Mouse (Mus musculus) forebrain, postnatal 0 days (tissue): ENCODE measurements around the gene 2410015M20Rik. TPM values are rescaled to one million over a fixed set of nuclear protein-coding genes. Genes with fewer than 3 reads are reported as not detected.

Experiments
- ATAC-seq: fragments of 200-750 bp; cut with Nextera tagmentation; 2 replicates; pipeline ENCODE4 v1.8.0; 2017; ENCODE audit warnings: mild to moderate bottlenecking, moderate library complexity
- DNase-seq: peaks from one replicate; pipeline ENCODE4 v3.0.0-alpha.2; 2015
- H3K27ac ChIP-seq: fragments of 300-500 bp; sonication (generic); 2 replicates; pipeline ENCODE4 v1.5.1; 2014; ENCODE audit warnings: low read depth, mild to moderate bottlenecking, antibody characterized with exemption, low read length, moderate library complexity, mixed read lengths
- H3K27me3 ChIP-seq: fragments of 300-500 bp; sonication (generic); 2 replicates; pipeline ENCODE4 v1.6.1; 2014; ENCODE audit warnings: mild to moderate bottlenecking, low read length, mixed read lengths; ENCODE audit not compliant: insufficient read depth
- H3K36me3 ChIP-seq: fragments of 300-500 bp; sonication (generic); 2 replicates; pipeline ENCODE4 v1.6.1; 2014; ENCODE audit warnings: mild to moderate bottlenecking, moderate library complexity; ENCODE audit not compliant: insufficient read depth
- H3K4me1 ChIP-seq: fragments of 300-500 bp; sonication (generic); 2 replicates; pipeline ENCODE4 v1.6.1; 2014; ENCODE audit warnings: antibody characterized with exemption; ENCODE audit not compliant: insufficient read depth
- H3K4me2 ChIP-seq: fragments of 300-500 bp; sonication (generic); 2 replicates; pipeline ENCODE4 v1.6.1; 2014; ENCODE audit warnings: low read depth, mild to moderate bottlenecking, moderate library complexity
- H3K4me3 ChIP-seq: fragments of 300-500 bp; sonication (generic); 2 replicates; pipeline ENCODE4 v1.5.1; 2014; ENCODE audit warnings: low read depth, low read length, mixed read lengths
- H3K9ac ChIP-seq: fragments of 300-500 bp; sonication (generic); 2 replicates; pipeline ENCODE4 v1.6.1; 2014; ENCODE audit warnings: mild to moderate bottlenecking
- H3K9me3 ChIP-seq: fragments of 300-500 bp; sonication (generic); 2 replicates; pipeline ENCODE4 v1.6.1; 2016; ENCODE audit warnings: low read length
- CTCF ChIP-seq: sonication (generic); IDR thresholded peaks from 2 replicates; pipeline ENCODE4 v1.5.1; 2016; ENCODE audit warnings: antibody characterized with exemption, control low read depth, low read depth
- WGBS: fragments of 180-500 bp; shearing (Covaris S2); extraction: QIAGEN DNeasy Blood & Tissue Kit; methylation state at CpG from one replicate; pipeline ENCODE4 v1.1.7; 2014; 5-methylcytosine and 5-hydroxymethylcytosine counted together
- polyA plus RNA-seq: library from polyadenylated mRNA; unstranded; fragments of >200 nt; fragmentation: Nextera tagmentation; extraction: Ambion mirVana; gene quantifications from 2 replicates; pipeline ENCODE4 v1.2.1, GENCODE M21; 2015
- total RNA-seq: library from RNA; depleted of rRNA; stranded (reverse); fragments of >200 nt; gene quantifications from 2 replicates; pipeline ENCODE4 v1.2.3, GENCODE M21; 2014

2410015M20Rik gene
- total and polyA plus RNA-seq, 2 experiments from 2014 or later = 66.0 to 208 TPM

- ATAC-seq (no peak), DNase-seq (no peak)
- Histone ChIP-seq H3K9ac (no peak overlapping the region), H3K4me1 (peaks cover 9% of the 10 kb centered on the region), H3K4me3 (no peak overlapping the region), H3K27ac (no peak overlapping the region), H3K36me3 (peaks cover 79% of the 10 kb centered on the region), H3K9me3 (no peaks in the 10 kb centered on the region), H3K27me3 (no peaks in the 10 kb centered on the region), H3K4me2 (no peak overlapping the region)
- no peak for TF ChIP-seq CTCF
- WGBS = 91% methylated on average over 3 of the region's 3 CpGs
Observed at GRCm38 (mm10) chr17:56604422-56604821, 5.1 kb downstream of the 2410015M20Rik start.

GRCm38 (mm10) chr17:56604070-56604380 lies 5.5 kb downstream of the 2410015M20Rik start:
- ATAC-seq (no peak), DNase-seq (no peak)
- TF ChIP-seq CTCF = no peak
- Histone ChIP-seq H3K4me1 (peaks cover 7% of the 10 kb centered on the region), H3K9ac (no peak overlapping the region), H3K4me2 (no peak overlapping the region), H3K27ac (no peak overlapping the region), H3K27me3 (no peaks in the 10 kb centered on the region), H3K36me3 (peaks cover 81% of the 10 kb centered on the region), H3K4me3 (no peak overlapping the region), H3K9me3 (no peaks in the 10 kb centered on the region)
- 92% methylated on average over 9 of the region's 9 CpGs for WGBS

GRCm38 (mm10) chr17:56603186-56604069 lies 6.1 kb downstream of the 2410015M20Rik start:
- no peak for TF ChIP-seq CTCF
- H3K9ac ChIP-seq = no peak overlapping the region
- 94% methylated on average over 28 of the region's 28 CpGs for WGBS
- DNase-seq (no peak), ATAC-seq (no peak)
- H3K4me1 ChIP-seq = 0 out of 2 replicates have a peak, but pooled peaks cover under 1% of the 10 kb centered on the region
- H3K9me3 ChIP-seq = no peaks in the 10 kb centered on the region
- H3K27ac ChIP-seq = no peak overlapping the region
- H3K36me3 ChIP-seq = peaks cover 81% of the 10 kb centered on the region
- no peaks in the 10 kb centered on the region for H3K27me3 ChIP-seq
- H3K4me2 ChIP-seq = no peak overlapping the region
- H3K4me3 ChIP-seq = no peak overlapping the region

- Histone ChIP-seq H3K4me3 (no peak overlapping the region), H3K27me3 (no peaks in the 10 kb centered on the region), H3K27ac (no peak overlapping the region), H3K4me1 (no peaks in the 10 kb centered on the region), H3K9me3 (no peaks in the 10 kb centered on the region), H3K36me3 (peaks cover 90% of the 10 kb centered on the region), H3K9ac (no peak overlapping the region), H3K4me2 (no peak overlapping the region)
- TF ChIP-seq CTCF = no peak
- DNase-seq (no peak), ATAC-seq (no peak)
- 81% methylated on average over 8 of the region's 8 CpGs for WGBS
Observed at GRCm38 (mm10) chr17:56593527-56594271, 15.9 kb downstream of the 2410015M20Rik start.

- DNase-seq (no peak), ATAC-seq (no peak)
- H3K27me3 ChIP-seq = no peaks in the 10 kb centered on the region
- H3K4me3 ChIP-seq = no peak overlapping the region
- H3K4me2 ChIP-seq = no peak overlapping the region
- H3K9me3 ChIP-seq = no peaks in the 10 kb centered on the region
- no peaks in the 10 kb centered on the region for H3K4me1 ChIP-seq
- no peak overlapping the region for H3K9ac ChIP-seq
- no peak overlapping the region for H3K27ac ChIP-seq
- no peak for TF ChIP-seq CTCF
- H3K36me3 ChIP-seq = peaks cover 94% of the 10 kb centered on the region
Observed at GRCm38 (mm10) chr17:56592553-56592952, 17.0 kb downstream of the 2410015M20Rik start.

- Histone ChIP-seq H3K9ac (no peak overlapping the region), H3K4me3 (no peak overlapping the region), H3K27me3 (no peaks in the 10 kb centered on the region), H3K4me1 (peaks cover 15% of the 10 kb centered on the region), H3K9me3 (no peaks in the 10 kb centered on the region), H3K36me3 (peaks cover 69% of the 10 kb centered on the region), H3K27ac (no peak overlapping the region), H3K4me2 (no peak overlapping the region)
- ATAC-seq (no peak), DNase-seq (no peak)
- 97% methylated on average over 4 of the region's 4 CpGs for WGBS
- no peak for TF ChIP-seq CTCF
Observed at GRCm38 (mm10) chr17:56588921-56589320, 20.6 kb downstream of the 2410015M20Rik start.

- no peak overlapping the region for H3K4me2 ChIP-seq
- H3K36me3 ChIP-seq = peaks cover 61% of the 10 kb centered on the region
- H3K27ac ChIP-seq = no peak overlapping the region
- DNase-seq = no peak
- no peaks in the 10 kb centered on the region for H3K27me3 ChIP-seq
- H3K9ac ChIP-seq = no peak overlapping the region
- ATAC-seq = no peak
- TF ChIP-seq CTCF = no peak
- peaks cover 23% of the 10 kb centered on the region for H3K4me1 ChIP-seq
- no peaks in the 10 kb centered on the region for H3K9me3 ChIP-seq
- H3K4me3 ChIP-seq = no peak overlapping the region
- 84% methylated on average over 1 of the region's 1 CpGs for WGBS
Observed at GRCm38 (mm10) chr17:56587773-56588172, 21.8 kb downstream of the 2410015M20Rik start.
